Mouse (Mus musculus) bone marrow, adult 2 months (tissue): ENCODE measurements around the gene Vmn1r1.
A peak's percentile ranks its signal among the peaks of the same experiment; 100 is the strongest.

Experiments
- CTCF ChIP-seq: fragments of 200-500 bp; IDR thresholded peaks from 2 replicates; pipeline ENCODE4 v1.5.1; 2011; ENCODE audit warnings: low read length, control low read depth; ENCODE audit not compliant: control insufficient read depth, insufficient read depth
- POLR2A ChIP-seq: fragments of 200-500 bp; IDR thresholded peaks from 2 replicates; pipeline ENCODE4 v1.6.1; 2011; ENCODE audit warnings: low read depth, mild to moderate bottlenecking, control low read depth, low read length, borderline replicate concordance; ENCODE audit not compliant: control insufficient read depth

DNA sequence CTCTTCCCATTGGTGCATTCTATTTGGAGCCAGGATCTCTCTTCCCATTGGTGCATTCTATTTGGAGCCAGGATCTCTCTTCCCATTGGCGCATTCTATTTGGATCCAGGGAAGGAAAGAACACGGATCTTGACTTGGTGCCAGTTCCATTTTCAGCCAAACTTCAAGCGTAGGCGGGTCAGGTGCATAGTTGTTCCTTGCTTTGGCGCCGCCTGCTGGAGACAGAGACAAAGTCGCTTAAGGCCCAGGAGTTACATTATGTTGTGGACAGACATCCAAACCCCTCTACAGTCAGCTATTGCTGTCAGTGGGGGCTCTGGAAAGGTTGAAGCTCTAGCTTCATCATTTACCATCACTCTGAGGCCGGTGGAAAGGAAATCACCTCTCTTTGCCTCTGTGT is 21.0 kb downstream of the Vmn1r1 start:
- TF ChIP-seq POLR2A (no peak), CTCF (peak; percentile 62)
